Mouse (Mus musculus) liver, postnatal 0 days (tissue): ENCODE results near the gene Scd4. TPM values are rescaled to one million over a fixed set of nuclear protein-coding genes. Genes with fewer than 3 reads are reported as not detected.
"Not testable (repeated sequence)": the region's sequence is repeated elsewhere in the genome, so short reads cannot be mapped to it uniquely, and the experiment has no call there.

Experiments
- ATAC-seq: fragments of 200-750 bp; cut with Nextera tagmentation; 2 replicates; pipeline ENCODE4 v1.8.0; 2017; ENCODE audit warnings: mild to moderate bottlenecking, moderate library complexity
- DNase-seq: peaks from one replicate; pipeline ENCODE4 v3.0.0-alpha.2; 2016
- H3K27ac ChIP-seq: fragments of 300-500 bp; sonication (generic); 2 replicates; pipeline ENCODE4 v1.5.1; 2014; ENCODE audit warnings: antibody characterized with exemption, moderate library complexity, mild to moderate bottlenecking, low read depth
- H3K27me3 ChIP-seq: fragments of 300-500 bp; sonication (generic); 2 replicates; pipeline ENCODE4 v1.6.1; 2014; ENCODE audit warnings: low read length, control low read depth, mixed read lengths; ENCODE audit not compliant: insufficient read depth
- H3K36me3 ChIP-seq: fragments of 300-500 bp; sonication (generic); replicated peaks from 2 replicates; pipeline ENCODE4 v1.6.1; 2014; ENCODE audit warnings: mild to moderate bottlenecking, control low read depth, low read length, moderate library complexity, mixed read lengths; ENCODE audit not compliant: insufficient read depth
- H3K4me1 ChIP-seq: fragments of 300-500 bp; sonication (generic); 2 replicates; pipeline ENCODE4 v1.6.1; 2014; ENCODE audit warnings: antibody characterized with exemption, mild to moderate bottlenecking, control low read depth; ENCODE audit not compliant: insufficient read depth
- H3K4me2 ChIP-seq: fragments of 300-500 bp; sonication (generic); 2 replicates; pipeline ENCODE4 v1.6.1; 2014; ENCODE audit warnings: low read depth, mild to moderate bottlenecking, low read length, moderate library complexity, mixed read lengths
- H3K4me3 ChIP-seq: fragments of 300-500 bp; sonication (generic); 2 replicates; pipeline ENCODE4 v1.5.1; 2014; ENCODE audit warnings: low read depth, low read length
- H3K9ac ChIP-seq: fragments of 300-500 bp; sonication (generic); replicated peaks from 2 replicates; pipeline ENCODE4 v1.6.1; 2014; ENCODE audit warnings: mild to moderate bottlenecking, moderate library complexity
- H3K9me3 ChIP-seq: fragments of 300-500 bp; sonication (generic); 2 replicates; pipeline ENCODE4 v1.6.1; 2016; ENCODE audit warnings: mild to moderate bottlenecking, control low read depth, low read length, mixed read lengths
- CTCF ChIP-seq: sonication (generic); IDR thresholded peaks from 2 replicates; pipeline ENCODE4 v1.5.1; 2016; ENCODE audit warnings: antibody characterized with exemption, low read depth
- EP300 ChIP-seq: IDR thresholded peaks from 2 replicates; pipeline ENCODE4 v1.6.1; 2016; ENCODE audit warnings: antibody characterized with exemption, low read depth, mild to moderate bottlenecking
- WGBS: fragments of 180-500 bp; shearing (Covaris S2); extraction: QIAGEN DNeasy Blood & Tissue Kit; methylation state at CpG from one replicate; pipeline ENCODE4 v1.1.7; 2014; ENCODE audit not compliant: insufficient replicate concordance; 5-methylcytosine and 5-hydroxymethylcytosine counted together
- polyA plus RNA-seq: library from polyadenylated mRNA; unstranded; fragments of >200 nt; fragmentation: Nextera tagmentation; extraction: Ambion mirVana; gene quantifications from 2 replicates; pipeline ENCODE4 v1.2.1, GENCODE M21; 2015

The Scd4 gene
- polyA plus RNA-seq, 1 experiment from 2014 or later = not detected

DNA sequence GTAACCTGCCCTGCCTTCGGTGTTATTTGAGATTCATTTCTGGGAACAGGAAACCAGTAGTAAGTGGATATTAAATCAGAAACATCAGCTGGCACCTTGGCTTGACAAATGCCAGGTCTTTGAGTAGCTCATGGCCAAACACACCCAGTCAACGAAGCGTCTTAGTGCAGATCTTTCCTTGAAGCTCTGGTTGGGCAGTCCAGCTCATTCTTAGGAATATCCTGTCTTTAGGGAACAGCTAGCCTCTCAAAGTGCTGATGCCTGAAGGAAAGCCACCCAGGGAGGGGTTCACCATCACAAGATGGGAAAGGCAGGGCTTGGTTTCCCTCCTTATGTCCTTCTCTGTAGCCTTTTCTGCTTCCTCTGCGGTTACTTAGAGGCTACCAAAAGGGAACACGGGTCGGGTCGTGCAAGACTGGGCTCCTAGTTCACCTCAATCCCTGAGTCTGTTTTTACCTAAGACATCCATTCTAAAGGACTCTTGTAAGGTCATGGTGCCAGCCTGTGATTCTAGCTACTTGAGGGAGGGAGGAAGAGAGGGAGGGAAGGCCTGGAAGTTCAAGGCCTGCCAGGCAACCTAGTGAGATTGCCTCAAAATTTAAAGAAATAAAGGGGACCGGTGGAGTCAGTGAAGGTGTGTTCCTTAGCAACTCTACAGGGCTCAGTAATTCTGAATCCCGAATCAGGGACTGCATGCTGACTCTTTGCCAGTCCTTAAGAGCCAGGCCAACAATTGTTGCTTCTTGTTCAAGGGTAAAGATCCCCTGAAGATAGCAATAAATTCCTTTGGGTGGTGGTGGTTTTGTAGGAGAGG, 25.6 kb upstream of the Scd4 start:
- no peak overlapping the region for H3K4me2 ChIP-seq
- TF ChIP-seq EP300 (no peak), CTCF (no peak)
- ATAC-seq (no peak), DNase-seq (no peak)
- no peaks in the 10 kb centered on the region for H3K27me3 ChIP-seq
- H3K9me3 ChIP-seq = no peaks in the 10 kb centered on the region
- peaks cover 3% of the 10 kb centered on the region; the same call in 1 of the 2 replicates for H3K4me1 ChIP-seq
- no peak overlapping the region for H3K4me3 ChIP-seq
- no peak overlapping the region for H3K9ac ChIP-seq
- H3K27ac ChIP-seq = no peak overlapping the region
- peaks cover 55% of the 10 kb centered on the region for H3K36me3 ChIP-seq
- 80% methylated on average over 9 of the region's 9 CpGs for WGBS

GRCm38 (mm10) chr19:44307915-44308470, 24.9 kb upstream of the Scd4 start:
- DNase-seq (no peak), ATAC-seq (no peak)
- Histone ChIP-seq H3K4me1 (peaks cover 3% of the 10 kb centered on the region; the same call in 1 of the 2 replicates), H3K9me3 (no peaks in the 10 kb centered on the region), H3K27me3 (no peaks in the 10 kb centered on the region), H3K27ac (no peak overlapping the region), H3K9ac (no peak overlapping the region), H3K36me3 (peaks cover 48% of the 10 kb centered on the region), H3K4me3 (no peak overlapping the region), H3K4me2 (no peak overlapping the region)
- WGBS = 80% methylated on average over 6 of the region's 6 CpGs
- TF ChIP-seq CTCF (no peak), EP300 (no peak)

GRCm38 (mm10) chr19:44308611-44309246, 24.2 kb upstream of the Scd4 start:
- no peak overlapping the region for H3K4me3 ChIP-seq
- H3K4me2 ChIP-seq = no peak overlapping the region
- H3K27ac ChIP-seq = no peak overlapping the region
- TF ChIP-seq CTCF (no peak), EP300 (no peak)
- DNase-seq (no peak), ATAC-seq (no peak)
- 81% methylated on average over 8 of the region's 8 CpGs for WGBS
- no peaks in the 10 kb centered on the region for H3K9me3 ChIP-seq
- H3K4me1 ChIP-seq = peaks cover 3% of the 10 kb centered on the region
- H3K36me3 ChIP-seq = peaks cover 41% of the 10 kb centered on the region
- H3K27me3 ChIP-seq = no peaks in the 10 kb centered on the region
- no peak overlapping the region for H3K9ac ChIP-seq

DNA sequence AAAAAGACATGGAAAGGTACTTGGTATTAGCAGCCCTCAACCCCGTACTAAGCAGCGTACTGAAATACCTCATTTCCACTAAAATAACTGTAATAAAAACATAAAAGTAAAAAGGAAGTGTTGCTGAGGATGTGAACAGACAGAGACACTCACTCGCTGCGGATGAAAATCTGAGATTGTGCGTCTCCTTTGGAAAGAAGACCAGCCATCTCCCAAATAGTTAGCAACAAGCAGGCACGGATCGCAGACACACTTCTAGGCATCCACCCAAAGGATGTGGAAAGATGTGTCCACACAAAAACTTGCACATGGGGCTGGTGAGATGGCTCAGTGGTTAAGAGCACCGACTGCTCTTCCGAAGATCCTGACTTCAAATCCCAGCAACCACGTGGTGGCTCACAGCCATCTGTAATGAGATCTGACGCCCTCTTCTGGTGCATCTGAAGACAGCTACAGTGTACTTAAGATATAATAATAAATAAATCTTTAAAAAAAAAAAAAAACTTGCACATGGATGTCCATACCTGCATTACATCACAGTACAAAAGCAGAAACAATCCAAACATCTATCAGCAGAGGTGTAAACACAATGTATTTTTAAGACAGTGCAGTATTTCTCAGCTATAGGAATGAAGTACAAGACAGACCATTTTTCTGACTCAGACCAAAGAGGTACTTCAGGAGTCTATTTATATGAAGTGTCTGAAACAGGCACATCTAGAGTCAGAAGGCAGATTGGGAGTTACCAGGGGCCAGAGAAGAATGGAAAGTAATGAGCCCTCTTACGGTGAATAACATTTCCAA, 23.3 kb upstream of the Scd4 start:
- ATAC-seq = no peak
- Histone ChIP-seq H3K36me3 (peaks cover 33% of the 10 kb centered on the region), H3K4me1 (peaks cover 8% of the 10 kb centered on the region), H3K9me3 (no peaks in the 10 kb centered on the region), H3K27me3 (no peaks in the 10 kb centered on the region), H3K4me3 (no peak overlapping the region), H3K27ac (no peak overlapping the region), H3K9ac (no peak overlapping the region), H3K4me2 (no peak overlapping the region)
- no peak for DNase-seq
- 80% methylated on average over 12 of the region's 12 CpGs for WGBS
- no peak for TF ChIP-seq EP300
- no peak for TF ChIP-seq CTCF

DNA sequence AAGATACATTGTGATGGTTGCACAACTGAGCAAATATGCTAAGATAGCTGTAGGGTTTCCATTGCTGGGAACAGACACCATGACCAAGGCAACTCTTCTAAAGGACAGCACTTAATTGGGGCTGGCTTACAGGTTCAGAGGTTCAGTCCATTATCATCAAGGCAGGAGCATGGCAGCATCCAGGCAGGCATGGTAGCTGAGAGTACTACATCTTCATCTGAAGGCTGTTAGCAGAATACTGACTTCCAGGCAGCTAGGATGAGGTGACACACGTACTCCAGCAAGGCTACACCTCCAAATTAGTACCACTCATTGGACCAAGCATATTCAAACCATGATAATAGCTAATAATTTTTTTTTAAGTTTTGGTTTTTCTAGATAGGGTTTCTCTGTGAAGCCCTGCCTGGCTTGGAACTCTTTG, 22.7 kb upstream of the Scd4 start:
- not testable (repeated sequence) for H3K4me3 ChIP-seq, DNase-seq, H3K9me3 ChIP-seq, H3K9ac ChIP-seq, ATAC-seq, H3K27ac ChIP-seq, H3K4me2 ChIP-seq, H3K27me3 ChIP-seq
- Histone ChIP-seq H3K4me1 (peaks cover 11% of the 10 kb centered on the region), H3K36me3 (peaks cover 27% of the 10 kb centered on the region)
- WGBS = 74% methylated on average over 1 of the region's 1 CpGs

GRCm38 (mm10) chr19:44310814-44311213, 22.1 kb upstream of the Scd4 start:
- Histone ChIP-seq H3K36me3 (peaks cover 22% of the 10 kb centered on the region), H3K4me2 (no peak overlapping the region), H3K27me3 (no peaks in the 10 kb centered on the region), H3K4me3 (no peak overlapping the region), H3K9me3 (no peaks in the 10 kb centered on the region), H3K9ac (no peak overlapping the region), H3K27ac (no peak overlapping the region), H3K4me1 (peaks cover 12% of the 10 kb centered on the region)
- ATAC-seq (no peak), DNase-seq (no peak)
- TF ChIP-seq EP300 = no peak
- TF ChIP-seq CTCF = no peak
- 64% methylated on average over 5 of the region's 5 CpGs for WGBS
